Mouse (Mus musculus) kidney, adult 2 months (tissue): ENCODE data around the gene Mrps34.

Source experiments
- CTCF ChIP-seq: fragments of 200-500 bp; conservative IDR thresholded peaks from 2 replicates; pipeline ENCODE4 v1.5.1; 2011; ENCODE audit warnings: low read depth, mild to moderate bottlenecking, control low read depth, low read length, moderate library complexity, mixed read lengths; ENCODE audit not compliant: insufficient read depth, insufficient read length
- POLR2A ChIP-seq: fragments of 200-500 bp; IDR thresholded peaks from one replicate; pipeline ENCODE4 v1.6.1; 2011; ENCODE audit warnings: low read depth, low read length, control low read depth

- no peak for TF ChIP-seq CTCF
- TF ChIP-seq POLR2A, result no peak
Measured at GRCm38 (mm10) chr17:24885356-24886133, 9.4 kb upstream of the Mrps34 start.
